Mouse (Mus musculus): ENCODE results near the gene Abcb5. TPM values are rescaled to one million over a fixed set of nuclear protein-coding genes. Genes with fewer than 3 reads are reported as not detected.

Gene Abcb5
- total and polyA plus RNA-seq, 3 experiments: not detected

- Histone ChIP-seq H3K36me3 (replicated peaks in 1 of 2; ENCODE audit: control insufficient read depth in 1 of 2, insufficient read depth in 1 of 2, low read length in 1 of 2) (no peaks in the 10 kb centered on the region), H3K27me3 (replicated peaks) (no peaks in the 10 kb centered on the region)
These were observed 111.8 kb downstream of the Abcb5 start for GRCm38 (mm10) chr12:118854401-118854800.

GRCm38 (mm10) chr12:118853331-118853730 lies 112.9 kb downstream of the Abcb5 start:
- no peaks in the 10 kb centered on the region for H3K36me3 ChIP-seq (replicated peaks in 1 of 2; ENCODE audit: control insufficient read depth in 1 of 2, insufficient read depth in 1 of 2, low read length in 1 of 2)
- dilution Hi-C loops (cut with MboI; ENCODE audit: extremely low pct_ligation_motif_present, extremely low pct_unique_long_range_greater_than_20kb, low sequenced_read_pairs) (no loop called here), in situ Hi-C loops (cut with MboI; ENCODE audit: low pct_ligation_motif_present, low pct_unique_long_range_greater_than_20kb, low sequenced_read_pairs) (loop anchor here (25.0 kb wide), 1 partner anchor 866 kb away; no protein-coding TSS in a partner anchor)
- H3K4me3 ChIP-seq (replicated peaks in 1 of 3; ENCODE audit: low read depth in 2 of 3, low read length in 2 of 3, poor library complexity in 1 of 3): no peak overlapping the region
- H3K79me2 ChIP-seq (replicated peaks; ENCODE audit: control insufficient read depth, extremely low read depth, insufficient read depth, poor library complexity, severe bottlenecking): no peaks in the 10 kb centered on the region
- DNase-seq (ENCODE audit: extremely low read depth): no peak
- H3K9me3 ChIP-seq (replicated peaks; ENCODE audit: low read length): peaks cover 14% of the 10 kb centered on the region
- H3K27ac ChIP-seq (ENCODE audit: insufficient read depth, low read depth): no peak overlapping the region
- H3K9ac ChIP-seq (ENCODE audit: insufficient read depth, low read depth): no peak overlapping the region
- no peak for TF ChIP-seq ZNF384 (IDR thresholded peaks at IDR 0.05; ENCODE audit: low read depth, low read length)
- TF ChIP-seq ZMIZ1 (IDR thresholded peaks at IDR 0.05; ENCODE audit: low read depth, low read length): no peak
- TF ChIP-seq ZKSCAN1 (IDR thresholded peaks at IDR 0.05; ENCODE audit: borderline replicate concordance, low read depth, low read length): no peak
- no peak for TF ChIP-seq PAX5 (IDR thresholded peaks at IDR 0.05; ENCODE audit: low read length)
- TF ChIP-seq JUND (conservative IDR thresholded peaks at IDR 0.05; ENCODE audit: low read depth, low read length): no peak
- no peak for TF ChIP-seq USF2 (conservative IDR thresholded peaks at IDR 0.05; ENCODE audit: low read depth, low read length)
- TF ChIP-seq JUN (IDR thresholded peaks at IDR 0.05; ENCODE audit: insufficient read depth, low read depth, low read length): no peak
- no peak for TF ChIP-seq MYC (IDR thresholded peaks at IDR 0.05; ENCODE audit: low read depth, low read length)
- TF ChIP-seq CHD2 (IDR thresholded peaks at IDR 0.05; ENCODE audit: low read length): no peak
- TF ChIP-seq MXI1 (IDR thresholded peaks at IDR 0.05; ENCODE audit: low read depth, low read length): no peak
- no peak for TF ChIP-seq KAT2A (IDR thresholded peaks at IDR 0.05; ENCODE audit: insufficient replicate concordance, low read length)
- no peak for TF ChIP-seq UBTF (IDR thresholded peaks at IDR 0.05; ENCODE audit: low read depth, low read length)
- no peak for TF ChIP-seq ZC3H11A (IDR thresholded peaks at IDR 0.05; ENCODE audit: low read depth, low read length)
- TF ChIP-seq TBP (conservative IDR thresholded peaks at IDR 0.05; ENCODE audit: low read depth, low read length): no peak
- no peak for TF ChIP-seq ETS1 (conservative IDR thresholded peaks at IDR 0.05; ENCODE audit: low read depth, low read length)
- no peaks in the 10 kb centered on the region for H3K27me3 ChIP-seq (replicated peaks)
- H3K4me2 ChIP-seq (ENCODE audit: insufficient read depth, low read depth, poor library complexity, severe bottlenecking): peak overlapping the region; percentile 44; the same call in 1 of the 2 replicates
- peaks cover 0 to 11% of the 10 kb centered on the region in 2 experiments; a peak in 2 of 4 replicates for H3K4me1 ChIP-seq (ENCODE audit: control insufficient read depth in 1 of 2, insufficient read depth in 2 of 2)

More at GRCm38 (mm10) chr12:118854401-118854800, 111.8 kb downstream of the Abcb5 start:
- dilution Hi-C loops (cut with MboI; ENCODE audit: extremely low pct_ligation_motif_present, extremely low pct_unique_long_range_greater_than_20kb, low sequenced_read_pairs) (no loop called here), in situ Hi-C loops (cut with MboI; ENCODE audit: low pct_ligation_motif_present, low pct_unique_long_range_greater_than_20kb, low sequenced_read_pairs) (loop anchor here (25.0 kb wide), 1 partner anchor 867 kb away; no protein-coding TSS in a partner anchor)
- no peaks in the 10 kb centered on the region for H3K79me2 ChIP-seq (replicated peaks; ENCODE audit: control insufficient read depth, extremely low read depth, insufficient read depth, poor library complexity, severe bottlenecking)
- peaks cover 0 to 11% of the 10 kb centered on the region in 2 experiments; a peak in 2 of 4 replicates for H3K4me1 ChIP-seq (ENCODE audit: control insufficient read depth in 1 of 2, insufficient read depth in 2 of 2)
- peak overlapping the region; percentile 56 for H3K4me2 ChIP-seq (ENCODE audit: insufficient read depth, low read depth, poor library complexity, severe bottlenecking)
- DNase-seq (ENCODE audit: extremely low read depth): no peak
- TF ChIP-seq E2F4 (IDR thresholded peaks at IDR 0.05; ENCODE audit: insufficient replicate concordance, low read depth, low read length) (no peak), CTCF (conservative IDR thresholded peaks at IDR 0.05 in 1 of 2, IDR thresholded peaks at IDR 0.05 in 1 of 2; ENCODE audit: low read depth in 2 of 2, low read length in 2 of 2) (no peak), NELFE (IDR thresholded peaks at IDR 0.05; ENCODE audit: low read depth, low read length) (no peak), UBTF (IDR thresholded peaks at IDR 0.05; ENCODE audit: low read depth, low read length) (no peak), MXI1 (IDR thresholded peaks at IDR 0.05; ENCODE audit: low read depth, low read length) (no peak), ELF1 (IDR thresholded peaks at IDR 0.05; ENCODE audit: low read depth, low read length) (no peak), KAT2A (IDR thresholded peaks at IDR 0.05; ENCODE audit: insufficient replicate concordance, low read length) (no peak), USF2 (conservative IDR thresholded peaks at IDR 0.05; ENCODE audit: low read depth, low read length) (no peak), TCF12 (IDR thresholded peaks at IDR 0.05; ENCODE audit: low read depth, low read length) (no peak), ETS1 (conservative IDR thresholded peaks at IDR 0.05; ENCODE audit: low read depth, low read length) (no peak), EP300 (IDR thresholded peaks at IDR 0.05; ENCODE audit: low read length) (no peak), BHLHE40 (IDR thresholded peaks at IDR 0.05; ENCODE audit: low read depth, low read length) (no peak), RCOR1 (conservative IDR thresholded peaks at IDR 0.05; ENCODE audit: low read depth, low read length) (no peak), NRF1 (IDR thresholded peaks at IDR 0.05; ENCODE audit: low read depth, low read length) (no peak), JUN (IDR thresholded peaks at IDR 0.05; ENCODE audit: insufficient read depth, low read depth, low read length) (no peak), ZMIZ1 (IDR thresholded peaks at IDR 0.05; ENCODE audit: low read depth, low read length) (no peak), SMC3 (IDR thresholded peaks at IDR 0.05; ENCODE audit: low read depth, low read length) (no peak), MYC (IDR thresholded peaks at IDR 0.05; ENCODE audit: low read depth, low read length) (no peak), CHD2 (IDR thresholded peaks at IDR 0.05; ENCODE audit: low read length) (no peak), TBP (conservative IDR thresholded peaks at IDR 0.05; ENCODE audit: low read depth, low read length) (no peak)
- H3K9me3 ChIP-seq (replicated peaks; ENCODE audit: low read length): peaks cover 6% of the 10 kb centered on the region
- no peak overlapping the region for H3K27ac ChIP-seq (ENCODE audit: insufficient read depth, low read depth)
- H3K4me3 ChIP-seq (replicated peaks in 1 of 3; ENCODE audit: low read depth in 2 of 3, low read length in 2 of 3, poor library complexity in 1 of 3): no peak overlapping the region
- no peak overlapping the region for H3K9ac ChIP-seq (ENCODE audit: insufficient read depth, low read depth)
